Mouse (Mus musculus) T-helper 1 cell (primary cell): Measurements from ENCODE around the gene Fdxr.

Experiments used
- in situ Hi-C: fragments of 300-600 bp; cut with MboI, MseI; formaldehyde crosslinking; loops from one replicate; pipeline ENCODE4 v1.15.1; 2025; ENCODE audit warnings: high pct_unique_total_duplicates

Fdxr gene

GRCm38 (mm10) chr11:115276780-115277603, at the start of gene Fdxr:
TSS of gene Fdxr (minus strand) at chr11:115277050.
- in situ Hi-C loops, result loop anchor here (5.0 kb wide), 1 partner anchor 115 kb away; the partner anchor contains the start of gene Slc9a3r1

- in situ Hi-C loops, result no loop called here
Measured at GRCm38 (mm10) chr11:115323354-115323753, 46.5 kb upstream of the Fdxr start.

DNA sequence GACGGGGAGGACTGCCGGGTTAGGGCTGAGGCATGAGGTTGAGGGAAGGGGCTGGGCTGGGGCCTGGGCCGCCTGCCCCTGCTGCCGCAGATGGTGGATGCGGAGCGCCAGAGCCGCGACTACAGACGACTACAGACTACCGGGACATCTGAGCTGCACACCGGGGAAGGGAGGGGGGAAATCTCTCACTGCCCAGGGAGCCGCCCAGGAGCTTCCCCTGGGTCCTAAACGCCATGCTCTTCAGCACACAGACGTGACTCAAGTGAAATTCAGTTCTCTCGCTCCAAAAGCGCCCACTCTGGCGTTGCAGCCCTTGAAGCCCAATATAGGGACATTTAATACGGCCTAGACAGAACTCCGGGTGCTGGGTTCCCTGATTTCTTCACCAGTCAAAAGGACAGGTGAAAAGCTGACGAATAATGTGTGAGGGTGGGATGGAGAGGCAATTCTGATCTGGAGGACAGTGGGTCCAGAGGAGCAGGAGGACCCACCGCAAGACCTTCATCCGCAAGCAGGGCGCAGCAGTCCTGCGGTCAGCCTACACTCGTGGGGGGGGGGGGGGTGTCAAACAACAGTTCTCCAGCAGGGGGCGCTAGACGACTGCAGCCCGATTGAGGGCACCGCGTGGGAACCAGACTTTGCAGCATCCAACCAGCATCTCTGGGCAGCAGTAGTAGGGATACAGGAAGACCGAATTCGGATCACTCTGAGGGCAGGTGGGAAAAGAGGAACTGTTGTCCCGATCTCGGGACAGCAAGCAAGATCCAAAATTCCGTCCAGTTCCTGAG, 45.2 kb upstream of the Fdxr start, which contains the start of gene Ush1g:
Ush1g (minus strand) TSS at position 136 of the 788 bp plus-strand sequence.
- in situ Hi-C loops, result no loop called here

- in situ Hi-C loops, result loop anchor here (5.0 kb wide), 1 partner anchor 37 kb away; no protein-coding TSS in a partner anchor
Measured at GRCm38 (mm10) chr11:115319704-115320383, 43.0 kb upstream of the Fdxr start.

DNA sequence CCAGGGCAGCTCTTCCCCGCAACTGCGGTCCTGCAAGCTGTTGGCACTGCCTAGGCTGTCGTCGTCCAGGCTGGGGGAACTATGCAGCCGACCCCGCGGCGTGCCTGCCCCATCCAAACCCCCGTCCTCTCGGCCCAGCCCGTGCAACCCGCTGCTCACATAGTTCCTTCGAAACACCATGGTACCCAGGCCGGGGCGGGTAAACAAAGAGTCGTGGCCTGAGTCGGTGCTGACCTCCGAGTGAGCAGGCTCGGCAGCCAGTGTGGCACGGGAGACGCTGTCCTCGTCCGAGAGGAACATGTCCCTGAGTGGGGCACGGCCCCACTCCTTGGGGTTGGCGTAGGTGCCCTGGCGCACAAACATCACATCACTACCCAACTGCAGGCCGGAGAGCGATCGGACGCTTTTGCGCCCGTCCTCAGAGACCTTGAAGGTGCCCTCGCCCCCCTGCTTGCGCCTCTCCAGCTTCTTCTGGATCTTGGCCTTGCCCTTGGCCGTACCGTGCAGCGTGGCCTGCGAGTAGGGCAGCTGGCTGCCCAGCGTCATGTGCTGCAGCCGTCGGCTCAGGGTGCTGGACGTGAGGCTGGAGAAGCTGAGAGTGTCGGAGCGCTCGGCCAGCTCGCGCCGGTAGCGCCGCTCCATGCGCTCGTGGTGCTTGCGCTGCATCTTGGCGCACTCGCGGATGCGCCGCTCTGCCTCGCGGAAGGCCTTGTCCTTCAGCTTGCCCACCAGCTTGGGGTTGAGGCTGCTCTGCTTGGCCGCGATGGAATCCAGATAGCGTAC, 41.6 kb upstream of the Fdxr start:
- in situ Hi-C loops, result loop anchor here (5.0 kb wide), 1 partner anchor 39 kb away; no protein-coding TSS in a partner anchor

DNA sequence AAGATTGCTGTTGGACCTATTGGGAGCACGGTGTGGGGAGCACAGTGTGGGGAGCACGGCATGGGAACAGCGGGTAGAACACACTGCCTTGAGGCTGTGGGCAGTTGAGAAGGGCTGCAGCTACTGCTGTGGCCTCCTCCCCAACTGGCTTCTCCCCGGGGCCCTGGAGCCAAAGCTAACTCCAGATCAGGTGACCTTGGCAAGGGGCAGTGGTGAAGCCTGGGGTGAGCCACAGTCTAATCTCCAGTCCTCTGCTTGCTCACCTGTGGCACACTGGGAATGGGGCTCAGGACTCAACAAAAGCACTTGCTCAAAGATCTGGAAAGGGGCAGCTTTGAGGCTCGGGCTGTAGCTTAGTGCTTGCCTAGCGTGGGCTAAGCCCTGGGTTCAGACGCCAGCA, 40.4 kb upstream of the Fdxr start:
- in situ Hi-C loops, result loop anchor here (5.0 kb wide), 1 partner anchor 40 kb away; no protein-coding TSS in a partner anchor

- in situ Hi-C loops, result no loop called here
Measured at GRCm38 (mm10) chr11:115314249-115314648, 37.4 kb upstream of the Fdxr start.

- in situ Hi-C loops, result no loop called here
Measured at GRCm38 (mm10) chr11:115308781-115309180, 31.9 kb upstream of the Fdxr start.

GRCm38 (mm10) chr11:115306863-115307262, 30.0 kb upstream of the Fdxr start, which contains the start of gene Otop2:
TSS of gene Otop2 (plus strand) at chr11:115307163.
- in situ Hi-C loops, result no loop called here

GRCm38 (mm10) chr11:115303167-115303566, 26.3 kb upstream of the Fdxr start:
- in situ Hi-C loops, result no loop called here

DNA sequence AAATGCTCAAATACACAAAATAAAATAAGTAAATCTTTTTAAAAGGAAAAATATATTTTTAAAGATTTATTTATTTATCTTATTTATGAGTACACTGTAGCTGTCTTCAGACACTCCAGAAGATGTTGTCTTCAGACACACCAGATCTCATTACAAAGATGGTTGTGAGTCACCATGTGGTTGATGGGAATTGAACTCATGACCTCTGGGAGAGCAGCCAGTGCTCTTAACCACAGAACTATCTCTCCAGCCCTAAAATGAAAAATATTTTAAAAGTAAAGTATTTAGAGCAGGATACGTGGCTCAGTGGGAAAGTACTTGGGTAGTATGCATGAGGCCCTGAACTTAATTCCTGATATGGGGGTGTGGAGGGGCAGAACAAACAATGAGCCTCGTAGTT, 24.5 kb upstream of the Fdxr start:
- in situ Hi-C loops, result no loop called here

GRCm38 (mm10) chr11:115300745-115301144, 23.9 kb upstream of the Fdxr start:
- in situ Hi-C loops, result no loop called here

DNA sequence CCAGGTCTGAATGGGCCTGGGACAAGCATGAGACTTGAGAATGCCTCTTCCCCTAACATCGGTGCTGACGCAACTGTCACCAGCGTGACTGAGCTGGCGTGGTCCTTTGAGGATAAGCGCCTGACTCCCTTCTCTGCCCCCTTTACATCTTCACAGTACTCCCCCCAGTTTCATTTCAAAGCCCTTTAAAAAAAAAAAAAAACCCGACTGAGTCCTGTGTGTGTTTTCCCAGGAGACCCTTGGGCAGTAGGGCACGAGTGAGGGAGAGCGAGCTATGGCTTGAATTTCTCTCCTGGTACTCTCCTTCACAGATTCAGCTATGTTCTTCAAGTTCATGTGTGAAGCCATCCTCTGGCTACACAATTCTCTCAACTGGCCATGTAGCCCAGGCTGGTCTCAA, 21.3 kb upstream of the Fdxr start:
- in situ Hi-C loops, result no loop called here

- in situ Hi-C loops, result no loop called here
Measured at GRCm38 (mm10) chr11:115297214-115297826, 20.5 kb upstream of the Fdxr start, which contains the start of gene Fads6. TSS of gene Fads6 (minus strand) at chr11:115297663.

DNA sequence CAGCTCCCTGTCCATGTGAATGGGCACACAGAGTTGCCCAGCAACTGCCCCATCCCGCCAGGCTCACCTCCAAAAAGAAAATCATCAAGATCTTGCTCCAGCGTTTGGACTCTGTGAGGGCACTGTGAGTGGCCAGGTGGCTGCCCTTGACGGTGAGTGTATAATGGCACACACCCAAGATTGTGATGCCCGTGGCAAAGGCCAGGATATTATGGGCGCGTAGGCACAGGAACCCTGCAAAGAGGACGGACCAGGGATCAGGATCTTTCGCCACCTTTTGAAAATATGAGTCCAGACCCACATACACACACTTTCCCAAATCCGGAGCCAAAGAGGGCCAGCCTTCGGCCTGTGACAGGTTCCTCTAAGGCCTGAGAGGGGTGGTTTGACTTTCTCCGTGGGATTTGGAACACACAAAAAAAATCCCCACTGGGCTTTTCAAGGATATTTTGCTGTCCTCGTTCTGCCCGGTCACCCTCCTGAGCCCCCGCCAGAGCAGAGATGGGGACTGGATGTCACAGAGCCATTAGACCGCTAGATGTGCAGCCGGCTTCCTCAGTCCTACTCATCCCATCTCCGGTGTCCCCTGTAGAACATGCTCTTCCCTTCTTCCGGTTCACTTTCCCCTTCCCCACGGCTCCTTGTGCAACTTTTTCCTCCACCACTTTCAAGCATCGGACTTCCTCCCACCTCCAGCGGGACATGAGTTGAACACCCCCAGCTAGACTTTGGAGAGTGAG, 19.8 kb upstream of the Fdxr start:
- in situ Hi-C loops, result no loop called here

GRCm38 (mm10) chr11:115295939-115296338, 19.1 kb upstream of the Fdxr start:
- in situ Hi-C loops, result no loop called here

DNA sequence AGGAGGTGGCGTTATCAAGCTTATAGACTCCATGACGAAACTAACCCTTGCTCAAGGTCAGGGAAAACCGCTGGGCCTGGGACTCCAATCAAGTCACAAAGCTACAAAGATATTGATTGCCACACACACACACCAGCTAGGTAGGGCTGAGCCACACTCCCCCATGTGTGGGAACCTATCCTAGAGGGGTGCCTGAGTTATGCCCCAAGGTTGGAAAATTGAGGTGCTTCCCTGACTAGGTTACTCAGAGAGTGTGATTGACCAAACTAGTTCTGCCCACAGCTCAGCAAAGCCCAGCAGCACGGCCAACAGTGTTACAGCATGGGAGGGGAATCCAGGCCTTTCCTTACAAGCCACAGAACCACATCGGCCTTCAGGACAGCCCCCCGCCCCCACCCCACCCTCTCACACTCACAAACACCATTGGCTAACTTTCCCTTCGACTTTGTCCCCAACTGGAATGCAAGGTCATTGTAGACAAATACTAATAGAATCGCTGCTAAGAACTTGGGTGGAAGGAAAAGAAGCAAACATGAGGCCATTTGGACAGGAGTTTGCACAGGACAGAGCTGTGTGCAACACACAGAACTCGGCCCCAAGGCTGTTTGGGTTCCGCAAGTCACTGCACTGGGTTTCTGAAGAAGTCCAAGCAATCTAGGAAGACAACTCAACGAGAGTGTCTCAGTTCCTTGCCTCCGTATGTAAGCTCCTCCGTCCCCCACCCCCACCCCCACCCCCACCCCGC, 16.0 kb upstream of the Fdxr start:
- in situ Hi-C loops, result no loop called here

GRCm38 (mm10) chr11:115291503-115291902, 14.7 kb upstream of the Fdxr start:
- in situ Hi-C loops, result no loop called here

DNA sequence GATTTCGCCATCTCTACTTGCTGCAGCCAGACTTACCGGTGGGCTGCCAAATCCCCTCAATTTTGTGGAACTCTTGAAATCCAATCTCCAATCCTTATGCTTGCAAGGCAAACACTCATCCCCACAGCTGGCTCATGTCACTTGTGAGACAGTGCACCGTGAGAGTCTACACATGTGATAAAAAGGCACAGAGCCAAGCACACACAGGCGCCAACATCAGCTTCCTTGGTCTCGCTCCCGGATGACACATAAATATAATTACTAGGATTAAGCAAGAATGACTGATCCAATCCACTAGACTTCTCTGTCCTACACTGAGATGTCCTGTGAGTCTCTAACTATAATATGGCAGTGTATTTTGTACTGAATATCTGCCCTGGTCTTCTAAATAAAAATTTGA, 14.1 kb upstream of the Fdxr start:
- in situ Hi-C loops, result no loop called here
